Mouse (Mus musculus) layer of hippocampus, adult 8-10 months (tissue): ENCODE measurements at regions not wholly inside any gene's neighbourhood (a gene's known extent, or its start where the extent isn't known, plus 50 kb on each side); places are given as distances from the start of the nearest gene placed in this dataset.
"Not testable (repeated sequence)": the region's sequence is repeated elsewhere in the genome, so short reads cannot be mapped to it uniquely, and the experiment has no call there.

Experiments
- DNase-seq, 2 experiments: peaks; one replicate each; pipeline ENCODE4 v3.0.0; 2022; ENCODE audit warnings: low spot score in 2 of 2

DNA sequence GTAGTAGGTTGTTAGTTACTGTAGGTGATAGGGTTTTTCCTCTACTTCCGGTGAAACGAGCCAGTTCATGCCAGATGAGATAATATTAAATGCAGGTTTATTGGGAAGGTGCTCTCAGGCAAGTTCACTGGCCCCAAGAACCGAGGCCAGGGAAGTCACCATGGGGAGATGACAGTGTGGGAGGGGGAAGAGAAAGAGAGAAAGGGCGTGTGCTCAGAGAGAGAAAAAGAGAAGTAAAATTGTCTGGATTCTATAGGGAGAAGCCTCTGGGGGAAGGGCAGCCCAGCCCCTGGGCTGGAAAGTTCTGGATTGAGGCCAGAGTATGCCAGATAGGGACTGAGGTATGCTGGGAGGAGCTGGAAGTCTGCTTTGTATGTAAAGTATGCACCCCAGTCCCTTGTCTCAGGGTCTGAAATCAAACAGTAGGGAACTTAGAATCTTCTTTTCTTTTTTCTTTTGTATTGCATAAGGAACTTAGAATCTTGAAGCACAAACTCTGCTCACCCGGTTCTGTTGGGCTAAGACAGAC lies 292.9 kb upstream of the Arglu1 start:
- DNase-seq = no peak

GRCm38 (mm10) chr8:8978969-8979368 lies 288.6 kb upstream of the Arglu1 start:
- no peak for DNase-seq

DNA sequence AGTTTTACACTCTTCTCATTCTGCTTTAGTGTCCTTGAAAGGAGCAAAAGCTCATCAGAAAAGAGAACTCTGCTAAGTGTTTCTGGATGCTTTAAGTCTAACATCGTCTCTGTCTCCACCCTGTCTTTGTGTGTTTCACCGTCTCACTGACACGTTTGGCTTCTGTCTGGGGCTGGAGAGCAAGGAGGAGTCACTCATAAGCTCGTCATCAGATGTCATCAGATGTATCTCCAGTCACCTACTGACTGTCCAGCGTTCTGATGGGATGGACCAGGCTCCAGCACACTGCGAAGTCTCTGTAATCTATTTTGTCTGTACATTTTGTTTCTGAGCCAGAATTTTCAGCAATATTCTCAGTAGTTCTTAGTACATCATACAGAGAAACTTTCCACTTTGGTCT lies 283.4 kb upstream of the Arglu1 start:
- no peak for DNase-seq

GRCm38 (mm10) chr8:8973334-8973733 lies 283.0 kb upstream of the Arglu1 start:
- no peak for DNase-seq

DNA sequence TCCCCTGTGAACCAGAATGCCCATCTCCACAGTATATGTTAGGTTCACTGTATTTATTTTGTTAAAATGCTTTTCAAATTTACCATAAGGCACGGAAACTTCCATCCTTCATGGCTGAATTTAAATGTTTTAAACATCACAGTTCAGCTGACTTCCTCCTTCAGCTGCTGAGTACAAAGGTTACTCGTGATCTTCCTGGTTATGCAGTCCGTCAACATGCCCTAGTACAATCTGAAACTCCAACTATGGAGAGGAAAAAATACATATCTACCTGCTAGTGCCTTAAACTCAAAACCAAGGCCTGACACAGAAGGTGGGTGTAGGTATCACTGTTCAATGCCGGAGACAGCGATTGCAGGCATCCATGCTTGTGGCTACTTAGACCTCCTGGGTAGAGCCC lies 280.5 kb upstream of the Arglu1 start:
- DNase-seq = no peak

DNA sequence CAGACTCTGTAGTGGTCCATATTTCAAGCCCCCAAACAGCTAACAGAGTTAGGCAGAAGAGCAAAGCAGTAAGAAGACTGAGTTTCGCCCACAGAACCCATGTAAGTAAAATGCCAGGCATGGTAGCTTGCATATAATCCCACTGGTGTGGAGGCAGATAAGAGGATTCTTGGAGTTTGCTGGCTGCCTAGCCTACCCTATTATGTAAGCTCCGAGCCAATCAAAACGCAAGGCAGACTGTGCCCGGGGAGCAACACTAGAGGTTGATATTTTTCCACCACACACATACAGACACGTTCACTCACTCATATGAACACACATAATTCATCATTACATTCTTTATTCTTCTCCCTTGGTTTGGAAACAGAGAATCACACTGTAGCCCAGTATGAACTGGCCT lies 280.0 kb upstream of the Arglu1 start:
- DNase-seq = no peak

DNA sequence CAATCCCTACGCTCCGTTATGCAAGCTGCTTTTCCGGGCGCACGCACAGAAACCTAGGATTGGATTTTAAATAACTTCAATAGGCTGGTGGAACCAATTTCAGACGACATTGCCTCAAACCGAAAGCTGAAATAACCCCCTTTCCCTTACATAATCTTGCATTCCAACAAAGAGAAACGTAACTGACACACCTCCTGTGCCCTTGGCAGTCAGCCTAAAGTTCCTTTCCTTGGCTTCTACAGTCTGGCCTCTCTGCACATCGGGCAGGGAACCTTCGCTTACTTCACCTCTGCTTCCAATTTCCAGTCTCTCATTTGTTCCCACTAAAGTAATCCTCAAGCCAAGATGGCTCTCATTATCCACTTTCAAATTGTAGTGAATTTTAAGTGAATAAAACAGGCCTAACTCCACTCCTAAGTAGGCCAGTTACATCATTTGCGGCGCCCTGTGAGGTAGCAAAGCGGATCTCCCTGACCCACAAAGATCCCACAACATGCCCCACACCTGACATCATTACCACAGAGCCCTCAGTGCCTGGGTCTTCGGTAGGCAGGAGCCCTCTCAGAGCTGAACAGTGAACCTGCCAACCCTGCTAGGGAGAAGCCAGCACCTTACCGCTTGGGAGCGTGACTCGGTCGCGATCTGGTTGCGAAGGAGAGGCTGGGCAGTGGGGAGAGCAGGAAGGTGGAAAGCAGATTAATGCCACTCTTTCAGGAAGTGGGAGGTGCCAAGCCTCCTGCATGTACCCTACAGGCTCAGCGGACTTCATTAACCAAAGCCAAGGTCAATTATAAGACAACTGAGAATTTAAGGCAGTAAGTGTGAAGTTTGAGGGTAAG lies 279.0 kb upstream of the Arglu1 start:
- no peak for DNase-seq

DNA sequence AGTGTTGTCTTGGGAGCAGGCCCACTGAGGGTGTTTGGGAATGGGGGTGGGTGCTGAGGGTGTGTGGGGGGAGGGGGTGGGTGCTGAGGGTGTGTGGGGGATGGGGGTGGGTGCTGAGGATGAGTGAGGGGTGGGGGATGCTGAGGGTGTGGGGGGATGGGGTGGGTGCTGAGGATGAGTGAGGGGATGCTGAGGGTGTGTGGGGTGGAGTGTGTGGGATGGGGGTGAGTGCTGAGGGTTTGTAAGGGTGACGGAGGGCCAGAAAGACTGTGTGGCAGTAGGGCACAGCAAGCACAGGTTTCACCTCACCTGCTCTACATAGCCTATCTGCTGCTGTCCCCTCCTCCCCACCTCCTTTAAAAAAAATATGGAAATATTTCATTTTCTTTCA lies 276.3 kb upstream of the Arglu1 start:
- no peak for DNase-seq

DNA sequence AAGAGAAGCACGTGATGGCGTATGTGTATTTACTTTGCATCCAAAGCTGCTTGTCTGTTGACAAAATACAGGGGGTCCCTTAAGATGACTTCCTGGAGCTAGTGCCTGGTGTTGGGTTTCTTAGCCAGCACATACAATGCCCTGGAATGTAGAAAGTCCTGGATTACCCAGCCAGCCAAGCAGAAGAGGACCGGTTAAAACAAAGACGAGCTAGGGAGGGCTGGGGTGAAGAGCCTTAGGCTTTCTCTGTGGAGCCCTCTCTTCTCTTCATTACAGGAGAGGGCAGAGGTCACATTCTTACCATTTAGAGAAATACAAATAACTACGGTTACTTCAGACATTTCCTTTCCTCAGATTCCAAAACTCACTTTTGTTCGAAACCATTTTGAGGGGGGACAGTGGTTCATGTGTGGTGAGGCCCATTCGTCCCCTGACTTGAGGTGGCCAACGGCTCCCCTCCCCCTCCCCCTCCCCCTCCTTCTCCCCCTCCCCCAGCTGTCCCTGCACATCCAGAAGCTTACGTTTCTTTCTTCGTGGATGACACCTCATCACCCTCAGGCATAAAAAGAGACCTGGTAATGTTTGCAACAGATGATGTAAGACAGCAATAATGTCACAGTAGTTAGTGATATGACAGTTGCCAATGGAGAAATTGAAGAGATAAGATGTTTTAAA lies 275.8 kb upstream of the Arglu1 start:
- DNase-seq = no peak

DNA sequence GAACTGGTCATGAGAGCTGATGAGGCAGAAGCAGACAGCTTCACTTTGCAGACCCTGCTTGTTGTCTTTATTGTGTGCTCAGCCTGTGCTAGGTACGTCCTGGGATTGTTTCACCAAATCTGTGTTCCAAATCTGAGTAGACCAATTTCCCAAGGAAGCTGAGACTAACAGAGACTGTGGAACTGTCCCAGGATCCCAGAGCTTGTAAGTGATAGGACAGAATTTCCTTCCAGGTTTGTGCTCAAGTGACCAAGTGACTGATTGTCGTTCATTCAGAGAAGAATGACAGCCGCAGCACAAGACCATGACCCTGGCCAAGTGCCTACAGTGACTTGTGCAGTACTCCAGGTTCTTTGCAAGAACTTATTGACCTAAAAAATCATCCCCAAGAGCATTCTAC lies 269.9 kb upstream of the Arglu1 start:
- no peak for DNase-seq

- no peak for DNase-seq
These were observed 269.4 kb upstream of the Arglu1 start for GRCm38 (mm10) chr8:8959787-8960093.

DNA sequence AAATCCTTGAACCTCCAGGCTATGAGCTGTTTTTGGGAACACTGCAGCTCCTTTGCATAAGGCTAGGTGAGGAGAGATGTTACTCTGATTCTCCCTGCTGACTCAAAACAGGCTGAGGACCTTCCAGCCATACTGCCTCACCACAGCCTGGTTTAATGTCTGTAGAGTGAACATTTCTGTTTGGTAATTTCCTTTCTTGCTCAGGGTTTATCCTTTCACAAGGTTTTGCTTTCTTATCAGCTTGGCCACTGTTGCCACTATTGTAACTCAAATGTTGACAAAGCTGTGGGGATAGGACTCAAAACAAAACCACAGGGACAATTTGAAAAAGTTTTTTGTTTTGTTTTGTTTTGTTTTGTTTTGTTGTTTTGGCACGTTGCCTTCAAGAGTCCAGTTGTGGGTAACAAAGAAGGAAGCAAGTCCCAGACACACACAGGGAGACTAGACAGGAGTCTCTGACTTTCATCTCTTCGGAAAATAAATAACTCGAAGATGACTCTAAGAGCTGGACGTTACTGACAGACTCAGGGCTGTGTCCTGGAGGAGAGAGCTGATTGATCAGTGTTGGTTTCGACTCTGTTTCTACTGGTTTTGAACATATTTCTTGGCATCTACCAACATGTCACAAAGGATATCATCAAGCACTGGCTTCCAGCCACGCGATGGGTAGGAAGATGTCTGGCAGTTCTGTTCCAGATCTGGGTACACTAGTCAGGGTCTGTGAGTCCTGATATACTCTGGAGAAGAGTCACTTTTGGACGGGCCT lies 268.9 kb upstream of the Arglu1 start:
- no peak for DNase-seq

DNA sequence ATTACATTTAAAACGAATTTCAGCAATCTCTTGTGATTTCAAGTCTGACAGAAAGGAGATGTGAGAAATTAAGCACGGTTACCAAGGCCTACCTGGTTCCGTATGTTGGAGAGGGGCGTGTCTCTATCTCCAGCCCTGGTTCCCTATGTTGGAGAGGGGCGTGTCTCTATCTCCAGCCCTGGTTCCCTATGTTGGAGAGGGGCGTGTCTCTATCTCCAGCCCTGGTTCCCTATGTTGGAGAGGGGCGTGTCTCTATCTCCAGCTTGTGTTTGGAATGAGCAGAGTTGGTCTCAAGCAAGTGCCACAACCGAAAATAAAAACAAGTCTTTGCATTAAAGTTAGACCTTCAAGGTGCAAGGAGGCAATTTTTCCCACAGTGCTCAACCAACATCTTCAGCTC lies 267.8 kb upstream of the Arglu1 start:
- DNase-seq = not testable (repeated sequence)

DNA sequence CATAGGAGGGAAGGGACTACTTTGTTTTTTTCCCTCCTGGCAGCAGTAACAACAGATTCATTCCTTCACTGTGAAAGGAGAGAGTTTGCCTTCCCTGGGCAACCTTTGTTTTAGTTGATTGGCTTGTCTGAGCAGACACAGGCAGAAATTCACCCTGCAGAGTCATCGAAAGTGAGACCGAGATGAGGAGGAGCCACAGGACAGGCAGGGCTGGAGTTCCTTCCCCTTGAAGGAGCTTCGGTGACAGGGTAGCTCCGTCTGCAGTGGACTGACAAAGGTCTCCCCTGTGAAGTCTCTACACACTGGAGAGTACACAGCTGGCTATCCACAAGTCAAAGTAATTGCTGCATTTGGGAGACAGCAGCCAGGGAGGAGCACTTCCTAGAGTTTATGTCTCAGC lies 261.9 kb upstream of the Arglu1 start:
- no peak for DNase-seq

DNA sequence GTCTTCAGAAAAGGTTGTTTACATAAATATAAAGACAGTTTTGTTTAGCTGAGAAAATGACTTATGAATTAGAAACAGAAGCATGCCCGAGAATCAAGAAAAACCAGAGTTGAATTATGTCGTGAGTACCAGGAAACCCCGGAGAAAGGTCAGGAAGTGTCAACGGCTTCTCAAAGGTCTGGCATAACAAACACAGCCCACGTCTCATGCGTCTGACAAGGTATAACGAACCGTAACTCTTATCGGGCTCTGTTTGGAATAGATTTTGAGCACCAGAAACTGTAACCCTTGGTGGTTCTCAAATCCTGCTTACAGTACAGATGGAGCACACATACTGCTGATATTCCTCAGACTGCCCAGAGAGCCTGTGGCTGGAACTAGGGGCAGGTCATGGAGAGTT lies 260.9 kb upstream of the Arglu1 start:
- DNase-seq = no peak

GRCm38 (mm10) chr8:8947516-8948161 lies 257.3 kb upstream of the Arglu1 start:
- no peak for DNase-seq

DNA sequence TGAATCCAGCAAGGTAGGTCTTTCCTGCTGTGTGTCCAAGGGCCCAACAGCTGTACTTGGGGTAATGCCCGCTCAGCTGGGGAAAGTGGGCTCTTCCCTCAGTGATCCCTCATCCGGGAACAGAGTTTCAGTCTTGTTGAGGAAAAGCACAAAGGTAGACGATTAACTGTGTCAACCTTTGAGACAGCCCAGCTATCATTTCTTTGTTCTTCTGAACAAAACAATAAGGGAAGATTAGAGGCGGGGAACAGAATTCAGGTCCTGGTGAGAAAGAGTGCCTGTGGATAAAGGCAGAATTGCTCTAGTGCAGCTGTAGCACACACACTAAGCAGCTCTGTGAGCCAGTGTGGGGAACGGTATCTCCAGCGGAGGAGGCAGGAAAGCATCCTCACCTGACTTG lies 252.7 kb upstream of the Arglu1 start:
- no peak for DNase-seq

DNA sequence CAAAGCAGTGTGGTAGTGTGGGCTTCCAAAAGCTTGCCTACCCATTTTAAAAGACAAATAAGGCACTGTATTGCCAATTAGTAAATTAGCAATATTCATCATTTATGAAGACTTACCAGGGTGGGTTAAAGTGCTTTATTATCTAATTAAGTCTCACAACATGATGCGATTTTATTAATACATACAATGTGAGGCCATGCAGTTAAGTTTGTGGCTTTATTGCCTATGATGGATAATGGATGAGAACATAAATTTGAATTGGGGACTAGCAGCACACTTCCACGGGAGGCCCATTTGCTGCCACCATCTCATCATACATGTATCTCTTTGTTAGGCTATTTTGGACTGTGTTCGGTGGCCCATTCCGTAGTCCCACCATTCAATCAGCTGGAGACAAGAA lies 250.6 kb upstream of the Arglu1 start:
- no peak for DNase-seq

GRCm38 (mm10) chr8:8938536-8938935 lies 248.2 kb upstream of the Arglu1 start:
- DNase-seq = no peak

DNA sequence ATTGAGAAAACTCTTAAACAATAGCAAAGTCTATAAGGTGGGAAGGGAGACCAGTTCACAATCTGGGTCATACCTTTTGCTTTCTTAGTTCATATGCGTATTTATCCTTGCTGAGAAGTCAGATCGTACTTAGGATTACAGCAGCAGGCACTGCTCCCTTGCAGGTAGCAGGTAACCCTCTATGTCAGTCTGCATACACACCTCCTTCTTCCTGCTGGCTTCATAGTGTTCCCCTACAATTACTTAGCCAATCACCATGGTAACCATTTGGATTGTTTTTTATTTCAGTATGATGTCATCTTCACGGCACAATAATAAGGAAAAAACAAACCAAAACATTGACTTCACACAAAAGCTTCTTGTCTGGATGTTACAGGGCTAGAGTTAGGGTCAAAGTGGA lies 242.1 kb upstream of the Arglu1 start:
- no peak for DNase-seq

- no peak for DNase-seq
These were observed 241.4 kb upstream of the Arglu1 start for GRCm38 (mm10) chr8:8931746-8932145.
